Mouse (Mus musculus): ENCODE data around the gene Gm5148. TPM values are rescaled to one million over a fixed set of nuclear protein-coding genes. Genes with fewer than 3 reads are reported as not detected.

Gene Gm5148
- total and polyA plus RNA-seq, 2 experiments, result 0.09 to 0.94 TPM

- Histone ChIP-seq H3K79me2 (ENCODE audit: control insufficient read depth, insufficient read depth, low read length) (no peaks in the 10 kb centered on the region), H3K27me3 (ENCODE audit: control insufficient read depth, insufficient read depth, low read length) (no peaks in the 10 kb centered on the region), H3K9ac (ENCODE audit: low read depth, low read length) (no peak overlapping the region), H3K4me3 (ENCODE audit: insufficient read depth, low read depth, low read length) (no peak overlapping the region), H3K36me3 (ENCODE audit: control insufficient read depth, insufficient read depth, low read length) (no peaks in the 10 kb centered on the region), H3K27ac (replicated peaks; ENCODE audit: insufficient read depth, low read depth, low read length) (no peak overlapping the region), H3K4me1 (ENCODE audit: control insufficient read depth, insufficient read depth, low read length) (peaks cover 8% of the 10 kb centered on the region)
- DNase-seq (ENCODE audit: extremely low read depth, low read depth, low spot score), result no peak
- no peak for TF ChIP-seq CTCF (IDR thresholded peaks at IDR 0.05; ENCODE audit: low read depth, low read length)
- no peak for TF ChIP-seq POLR2A (IDR thresholded peaks at IDR 0.05; ENCODE audit: extremely low read depth, insufficient read depth, low read length)
- WGBS, result 14% methylated on average over 7 of the region's 7 CpGs
Measured at GRCm38 (mm10) chr3:37686219-37686618, 38.1 kb downstream of the Gm5148 start.

GRCm38 (mm10) chr3:37676291-37676690 is 48.0 kb downstream of the Gm5148 start:
- H3K4me3 ChIP-seq (ENCODE audit: insufficient read depth, low read depth, low read length), result no peak overlapping the region
- WGBS, result 91% methylated on average over 8 of the region's 8 CpGs
- H3K9ac ChIP-seq (ENCODE audit: low read depth, low read length), result no peak overlapping the region
- no peaks in the 10 kb centered on the region for H3K36me3 ChIP-seq (ENCODE audit: control insufficient read depth, insufficient read depth, low read length)
- H3K4me1 ChIP-seq (ENCODE audit: control insufficient read depth, insufficient read depth, low read length), result no peaks in the 10 kb centered on the region
- no peak overlapping the region for H3K27ac ChIP-seq (replicated peaks; ENCODE audit: insufficient read depth, low read depth, low read length)
- H3K27me3 ChIP-seq (ENCODE audit: control insufficient read depth, insufficient read depth, low read length), result no peaks in the 10 kb centered on the region
- H3K79me2 ChIP-seq (ENCODE audit: control insufficient read depth, insufficient read depth, low read length), result no peaks in the 10 kb centered on the region
- no peak for TF ChIP-seq POLR2A (IDR thresholded peaks at IDR 0.05; ENCODE audit: extremely low read depth, insufficient read depth, low read length)
- no peak for TF ChIP-seq CTCF (IDR thresholded peaks at IDR 0.05; ENCODE audit: low read depth, low read length)
- no peak for DNase-seq (ENCODE audit: extremely low read depth, low read depth, low spot score)

- Histone ChIP-seq H3K27me3 (ENCODE audit: control insufficient read depth, insufficient read depth, low read length) (no peaks in the 10 kb centered on the region), H3K36me3 (ENCODE audit: control insufficient read depth, insufficient read depth, low read length) (no peaks in the 10 kb centered on the region), H3K4me1 (ENCODE audit: control insufficient read depth, insufficient read depth, low read length) (no peaks in the 10 kb centered on the region), H3K9ac (ENCODE audit: low read depth, low read length) (no peak overlapping the region), H3K4me3 (ENCODE audit: insufficient read depth, low read depth, low read length) (no peak overlapping the region), H3K27ac (replicated peaks; ENCODE audit: insufficient read depth, low read depth, low read length) (no peak overlapping the region), H3K79me2 (ENCODE audit: control insufficient read depth, insufficient read depth, low read length) (no peaks in the 10 kb centered on the region)
- 84% methylated on average over 11 of the region's 11 CpGs for WGBS
- DNase-seq (ENCODE audit: extremely low read depth, low read depth, low spot score), result no peak
- no peak for TF ChIP-seq CTCF (IDR thresholded peaks at IDR 0.05; ENCODE audit: low read depth, low read length)
- no peak for TF ChIP-seq POLR2A (IDR thresholded peaks at IDR 0.05; ENCODE audit: extremely low read depth, insufficient read depth, low read length)
Measured at GRCm38 (mm10) chr3:37675056-37675525, 49.2 kb downstream of the Gm5148 start.

- H3K27me3 ChIP-seq (ENCODE audit: control insufficient read depth, insufficient read depth, low read length), result no peaks in the 10 kb centered on the region
- H3K4me3 ChIP-seq (ENCODE audit: insufficient read depth, low read depth, low read length), result no peak overlapping the region
- 70% methylated on average over 13 of the region's 13 CpGs for WGBS
- no peak overlapping the region for H3K27ac ChIP-seq (replicated peaks; ENCODE audit: insufficient read depth, low read depth, low read length)
- DNase-seq (ENCODE audit: extremely low read depth, low read depth, low spot score), result no peak
- H3K4me1 ChIP-seq (ENCODE audit: control insufficient read depth, insufficient read depth, low read length), result no peaks in the 10 kb centered on the region
- no peak for TF ChIP-seq CTCF (IDR thresholded peaks at IDR 0.05; ENCODE audit: low read depth, low read length)
- TF ChIP-seq POLR2A (IDR thresholded peaks at IDR 0.05; ENCODE audit: extremely low read depth, insufficient read depth, low read length), result no peak
- H3K79me2 ChIP-seq (ENCODE audit: control insufficient read depth, insufficient read depth, low read length), result no peaks in the 10 kb centered on the region
- H3K9ac ChIP-seq (ENCODE audit: low read depth, low read length), result no peak overlapping the region
- H3K36me3 ChIP-seq (ENCODE audit: control insufficient read depth, insufficient read depth, low read length), result no peaks in the 10 kb centered on the region
Measured at GRCm38 (mm10) chr3:37673513-37674261, 50.6 kb downstream of the Gm5148 start.

- DNase-seq (ENCODE audit: extremely low read depth, low read depth, low spot score), result no peak
- no peak for TF ChIP-seq CTCF (IDR thresholded peaks at IDR 0.05; ENCODE audit: low read depth, low read length)
- no peak for TF ChIP-seq POLR2A (IDR thresholded peaks at IDR 0.05; ENCODE audit: extremely low read depth, insufficient read depth, low read length)
- WGBS, result 75% methylated on average over 15 of the region's 15 CpGs
- Histone ChIP-seq H3K36me3 (ENCODE audit: control insufficient read depth, insufficient read depth, low read length) (no peaks in the 10 kb centered on the region), H3K27ac (replicated peaks; ENCODE audit: insufficient read depth, low read depth, low read length) (no peak overlapping the region), H3K9ac (ENCODE audit: low read depth, low read length) (no peak overlapping the region), H3K4me3 (ENCODE audit: insufficient read depth, low read depth, low read length) (no peak overlapping the region), H3K27me3 (ENCODE audit: control insufficient read depth, insufficient read depth, low read length) (no peaks in the 10 kb centered on the region; the same call in 1 of the 2 replicates), H3K79me2 (ENCODE audit: control insufficient read depth, insufficient read depth, low read length) (no peaks in the 10 kb centered on the region), H3K4me1 (ENCODE audit: control insufficient read depth, insufficient read depth, low read length) (no peaks in the 10 kb centered on the region)
Measured at GRCm38 (mm10) chr3:37672266-37673040, 51.8 kb downstream of the Gm5148 start.

All from liver, adult 2 months (tissue).